Mouse (Mus musculus): Measurements from ENCODE around the gene Dock9.

GRCm38 (mm10) chr14:121786900-121787299, 10.7 kb downstream of the Dock9 start:
- TF ChIP-seq CTCF (IDR thresholded peaks at IDR 0.05; ENCODE audit: insufficient read depth, low read depth, low read length) (no peak), POLR2A (IDR thresholded peaks at IDR 0.05; ENCODE audit: insufficient read depth, low read depth, low read length) (no peak)

Data from olfactory bulb, adult 2 months (tissue).